Mouse (Mus musculus) gonadal fat pad, adult 2 months (tissue): ENCODE results near the gene Fbxl14. TPM values are rescaled to one million over a fixed set of nuclear protein-coding genes. Genes with fewer than 3 reads are reported as not detected.
"Not testable (repeated sequence)": the region's sequence is repeated elsewhere in the genome, so short reads cannot be mapped to it uniquely, and the experiment has no call there.

Experiments used
- DNase-seq: peaks from one replicate; pipeline ENCODE4 v3.0.0-alpha.2; 2012; ENCODE audit warnings: low read depth
- polyA plus RNA-seq: library from polyadenylated mRNA; depleted of rRNA; stranded (reverse); fragments of >200 nt; gene quantifications from 2 replicates; pipeline ENCODE4 v1.2.3, GENCODE M21; 2012

The Fbxl14 gene
- polyA plus RNA-seq, 1 experiment = 55.5 TPM

- DNase-seq = no peak
Observed at GRCm38 (mm10) chr6:119470777-119471176, 8.7 kb upstream of the Fbxl14 start.

- DNase-seq = no peak
Observed at GRCm38 (mm10) chr6:119472135-119472534, 7.3 kb upstream of the Fbxl14 start.

GRCm38 (mm10) chr6:119472705-119473104 is 6.8 kb upstream of the Fbxl14 start:
- DNase-seq = no peak

GRCm38 (mm10) chr6:119473446-119473845 is 6.0 kb upstream of the Fbxl14 start:
- no peak for DNase-seq

- no peak for DNase-seq
Observed at GRCm38 (mm10) chr6:119473992-119474391, 5.5 kb upstream of the Fbxl14 start.

GRCm38 (mm10) chr6:119475988-119476387 is 3.5 kb upstream of the Fbxl14 start:
- no peak for DNase-seq

GRCm38 (mm10) chr6:119477686-119478310 is 1.7 kb upstream of the Fbxl14 start:
- no peak for DNase-seq

- no peak for DNase-seq
Observed at GRCm38 (mm10) chr6:119478560-119479342, 717 bp upstream of the Fbxl14 start.

- no peak for DNase-seq
Observed at GRCm38 (mm10) chr6:119479876-119480705, 623 bp downstream of the Fbxl14 start.

- DNase-seq = no peak
Observed at GRCm38 (mm10) chr6:119480706-119481331, 1.4 kb downstream of the Fbxl14 start.

GRCm38 (mm10) chr6:119481741-119482390 is 2.4 kb downstream of the Fbxl14 start:
- not testable (repeated sequence) for DNase-seq

- no peak for DNase-seq
Observed at GRCm38 (mm10) chr6:119482958-119483600, 3.6 kb downstream of the Fbxl14 start.

- no peak for DNase-seq
Observed at GRCm38 (mm10) chr6:119485486-119485885, 6.0 kb downstream of the Fbxl14 start.

GRCm38 (mm10) chr6:119486381-119487084 is 7.1 kb downstream of the Fbxl14 start:
- DNase-seq = no peak

GRCm38 (mm10) chr6:119487085-119487458 is 7.6 kb downstream of the Fbxl14 start:
- DNase-seq = no peak

- DNase-seq = no peak
Observed at GRCm38 (mm10) chr6:119487619-119488018, 8.2 kb downstream of the Fbxl14 start.

GRCm38 (mm10) chr6:119489765-119490164 is 10.3 kb downstream of the Fbxl14 start:
- no peak for DNase-seq

GRCm38 (mm10) chr6:119490549-119490948 is 11.1 kb downstream of the Fbxl14 start:
- no peak for DNase-seq

GRCm38 (mm10) chr6:119491006-119491405 is 11.5 kb downstream of the Fbxl14 start:
- DNase-seq = no peak

GRCm38 (mm10) chr6:119491997-119492629 is 12.6 kb downstream of the Fbxl14 start:
- no peak for DNase-seq
